Mouse (Mus musculus) spleen, adult 18-20 months (tissue): ENCODE results near the gene Filip1.

ENCODE experiments used
- DNase-seq, 2 experiments: peaks; one replicate each; pipeline ENCODE4 v3.0.0; 2022; ENCODE audit warnings: mixed read lengths in 2 of 2

Filip1 gene

DNA sequence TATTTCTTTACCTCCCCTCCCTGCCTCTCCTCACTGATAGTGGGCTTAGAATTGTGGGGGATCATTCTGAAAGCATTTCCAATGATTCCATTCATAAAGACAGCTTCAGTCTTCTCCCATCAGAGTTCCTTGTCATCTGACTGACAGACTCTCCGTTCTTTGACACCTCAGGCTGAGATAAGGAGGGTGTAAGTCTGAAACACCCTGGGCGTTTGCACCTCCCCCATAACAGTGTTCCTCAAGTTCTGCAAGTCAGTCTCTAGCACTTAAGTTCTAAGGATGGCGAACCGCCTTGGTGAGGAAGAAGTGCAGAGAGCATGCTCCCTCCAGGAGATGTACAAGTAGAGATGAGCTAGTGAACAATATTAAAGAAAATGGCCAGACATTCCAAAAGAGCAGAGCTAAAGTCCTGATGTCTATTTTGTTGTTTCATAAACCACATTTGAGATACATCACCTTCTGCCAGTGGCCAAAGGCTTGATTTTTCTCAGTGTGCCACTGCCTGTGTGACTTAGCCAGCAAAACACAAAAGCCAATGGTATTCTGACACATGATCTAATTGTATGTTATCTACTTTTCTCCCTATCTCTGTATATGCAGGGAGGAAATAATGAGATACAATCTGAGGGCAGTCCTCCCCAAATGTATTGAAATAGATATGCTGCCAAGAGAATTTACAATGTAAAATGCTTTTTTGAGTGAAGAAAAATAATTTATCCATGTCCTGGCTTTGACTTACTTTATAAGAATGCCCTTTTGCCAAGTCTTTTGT, 118.6 kb downstream of the Filip1 start:
- DNase-seq = no peak

DNA sequence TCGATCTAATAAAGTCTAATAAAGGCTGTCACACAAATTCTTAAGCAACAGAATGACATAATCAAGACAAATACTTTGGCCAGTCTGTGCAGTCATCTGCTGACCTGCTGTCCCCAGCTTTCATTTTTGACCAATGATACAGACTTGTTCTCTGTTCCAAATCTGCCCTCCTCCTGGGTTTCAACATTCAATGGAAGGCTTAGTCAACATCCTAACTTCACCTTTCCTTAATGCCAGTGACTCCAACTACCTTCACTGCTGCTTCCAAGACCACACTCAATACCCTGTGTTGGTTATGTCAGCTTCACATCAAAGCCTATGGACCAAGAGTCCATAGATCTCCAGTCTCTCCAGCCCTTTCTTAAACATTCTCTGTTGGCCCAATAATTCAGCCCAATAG, 120.5 kb downstream of the Filip1 start:
- DNase-seq = no peak

DNA sequence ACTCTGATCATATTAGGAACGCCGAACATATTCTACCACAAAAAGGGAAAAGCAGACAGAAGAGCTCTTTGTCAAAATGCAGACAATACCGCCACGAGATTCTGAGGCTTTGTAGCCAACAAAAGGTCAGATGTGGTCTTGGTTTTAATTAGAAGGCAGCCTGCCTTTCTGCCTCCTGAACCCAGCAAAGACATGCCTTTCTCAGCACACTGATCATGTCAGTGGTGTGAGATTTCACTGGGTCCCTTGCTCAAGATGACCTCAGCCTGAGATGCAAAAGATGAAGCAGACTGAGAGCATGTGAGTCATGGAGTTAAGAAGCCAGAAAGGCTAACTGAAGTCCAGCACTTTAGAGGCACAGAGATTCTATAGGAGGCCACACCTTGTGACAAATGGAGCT, 122.2 kb downstream of the Filip1 start:
- DNase-seq = no peak

DNA sequence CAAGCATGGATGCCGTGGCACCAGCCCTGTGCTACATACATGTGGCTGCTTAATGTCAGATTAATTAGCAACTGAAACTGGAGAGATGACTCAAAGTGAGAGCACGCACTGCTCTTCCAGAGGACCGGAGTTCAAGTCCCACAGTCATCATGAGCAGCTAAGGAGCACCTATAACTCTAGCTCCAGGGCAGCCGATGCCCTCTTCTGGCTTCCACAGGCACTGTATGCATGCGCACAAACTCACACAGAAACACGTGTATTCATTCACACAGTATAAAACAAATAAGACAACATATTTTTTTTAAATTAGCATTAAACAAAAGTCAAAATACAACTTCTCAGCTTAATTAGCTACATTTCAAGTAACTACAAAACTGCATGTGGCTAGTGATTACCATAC, 123.5 kb downstream of the Filip1 start:
- no peak for DNase-seq

DNA sequence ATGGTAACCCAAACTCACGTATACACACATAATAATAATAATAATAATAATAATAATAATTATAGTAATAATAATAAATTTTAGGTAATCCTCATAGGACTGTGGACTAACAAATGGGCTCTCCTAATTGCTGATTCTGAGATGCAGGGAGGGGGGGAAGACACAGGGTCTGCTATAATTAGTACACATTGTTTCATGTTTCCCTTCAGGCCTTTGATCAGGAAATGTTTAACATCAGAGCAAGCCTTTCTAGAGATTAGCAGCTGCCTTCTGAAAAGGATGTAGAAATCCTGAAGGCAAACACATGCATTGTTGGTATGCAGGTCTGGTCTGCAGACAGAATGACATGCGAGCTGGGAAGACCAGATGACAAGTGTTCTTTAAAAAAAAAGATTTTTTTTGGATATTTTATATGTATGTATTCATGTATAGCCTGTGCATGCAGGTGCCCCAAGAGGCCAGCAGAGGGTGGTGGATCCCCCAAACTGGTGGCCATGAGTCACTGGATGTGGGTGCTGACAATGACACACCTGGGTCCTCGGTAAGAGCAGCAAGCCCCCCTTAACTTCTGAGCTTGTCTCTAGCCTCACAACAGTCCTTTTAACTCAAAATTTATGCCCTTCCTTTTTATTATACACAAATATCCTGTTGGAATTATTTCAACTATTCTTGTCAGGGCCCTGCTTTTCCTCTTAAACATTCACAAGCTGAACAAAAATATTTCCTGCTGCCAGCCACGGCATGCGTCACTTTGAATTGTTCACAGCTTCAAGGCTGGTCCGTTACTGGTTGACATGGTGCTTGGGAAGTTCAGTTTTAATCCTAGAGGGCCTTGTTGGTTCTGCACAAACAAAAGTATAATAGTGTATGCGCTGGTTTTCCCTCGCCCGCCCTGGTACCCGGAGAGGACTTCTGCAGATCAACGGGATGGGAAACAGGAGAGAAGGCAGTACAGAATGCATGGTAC, 127.1 kb downstream of the Filip1 start:
- DNase-seq = no peak

DNA sequence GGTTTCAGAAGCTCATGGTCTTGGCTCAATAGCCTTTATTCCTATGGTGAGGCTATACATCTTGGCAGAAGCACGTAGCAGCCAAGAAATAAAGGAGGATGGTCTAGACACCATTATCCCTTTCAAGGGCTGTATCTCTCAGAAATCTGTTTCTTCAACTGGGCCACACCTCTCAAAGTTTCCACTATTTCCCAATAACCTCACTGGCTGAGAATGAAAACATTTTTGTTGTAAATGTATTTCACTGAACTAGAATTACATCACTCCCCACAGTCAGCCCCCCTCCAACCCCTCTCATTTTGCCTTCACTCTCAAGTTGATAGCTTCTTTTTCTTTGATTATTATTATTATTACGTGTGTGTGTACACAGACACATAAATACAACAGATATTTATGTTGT, 129.5 kb downstream of the Filip1 start:
- no peak for DNase-seq

DNA sequence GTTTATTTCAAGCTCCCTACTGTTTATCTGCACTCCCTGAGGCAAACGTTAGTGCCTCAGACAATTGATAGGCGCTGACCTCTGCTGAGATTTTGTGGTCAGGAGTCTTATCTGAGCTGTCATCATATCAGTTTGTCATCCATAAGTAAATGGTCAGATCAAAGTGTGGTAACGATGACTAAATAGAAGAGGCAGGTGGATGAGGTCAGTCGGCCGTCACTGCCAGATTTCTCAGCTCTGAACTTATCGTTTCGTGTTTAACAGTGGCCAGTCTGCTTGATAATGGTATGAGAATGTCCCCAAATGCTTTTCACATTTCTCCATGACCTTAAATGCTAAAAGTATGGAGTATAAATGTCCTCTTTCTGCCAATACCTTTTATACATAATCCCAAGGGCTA, 132.6 kb downstream of the Filip1 start:
- no peak for DNase-seq

DNA sequence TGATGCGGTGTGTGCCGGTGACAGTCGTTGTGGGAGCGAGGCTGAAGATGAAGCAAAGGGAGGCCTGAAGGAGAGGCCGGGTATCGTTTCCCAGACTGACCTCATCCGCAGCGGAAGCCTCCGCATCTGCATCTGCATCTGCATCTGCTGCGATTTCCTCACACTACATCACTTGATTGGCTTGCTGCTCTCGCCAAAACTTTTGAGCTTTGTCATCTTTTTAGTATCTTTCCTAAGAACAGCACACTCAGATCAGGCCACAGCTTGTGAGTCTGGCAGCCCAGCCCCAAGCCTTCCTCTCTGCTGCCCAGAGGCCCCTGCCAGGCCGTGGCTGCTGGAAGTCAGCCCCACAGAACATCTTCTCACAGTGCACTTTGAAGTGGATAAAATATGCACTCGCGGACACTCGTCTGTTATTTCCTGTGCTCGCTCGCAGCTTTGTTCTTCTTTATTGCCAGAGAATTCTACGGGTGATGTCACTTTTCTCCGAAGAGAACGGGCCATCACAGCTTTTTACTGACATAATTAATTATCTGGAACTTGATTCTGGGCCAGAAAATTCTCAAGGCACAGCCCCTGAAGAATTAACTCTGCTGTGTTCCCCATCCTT, 137.0 kb downstream of the Filip1 start:
- DNase-seq = no peak

DNA sequence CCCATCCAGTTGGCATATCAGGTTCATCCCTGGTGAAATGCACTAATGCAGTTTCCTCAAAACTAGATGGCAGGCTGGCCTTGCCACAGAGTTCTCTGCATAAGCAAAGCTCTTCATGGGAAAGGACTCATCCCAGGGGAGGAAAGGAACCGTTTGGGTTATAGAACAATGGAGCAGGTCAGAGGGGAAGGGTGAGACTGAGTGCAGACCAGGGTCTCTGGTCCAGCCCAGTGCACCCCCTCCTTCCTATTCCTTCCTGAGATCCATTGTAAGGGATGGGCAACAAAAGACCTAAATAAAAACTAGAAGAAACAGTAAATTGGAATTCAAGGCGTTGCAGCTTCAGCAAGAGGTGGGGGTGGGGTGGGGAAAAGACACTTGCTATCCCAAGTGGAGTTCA, 140.1 kb downstream of the Filip1 start:
- DNase-seq = no peak

DNA sequence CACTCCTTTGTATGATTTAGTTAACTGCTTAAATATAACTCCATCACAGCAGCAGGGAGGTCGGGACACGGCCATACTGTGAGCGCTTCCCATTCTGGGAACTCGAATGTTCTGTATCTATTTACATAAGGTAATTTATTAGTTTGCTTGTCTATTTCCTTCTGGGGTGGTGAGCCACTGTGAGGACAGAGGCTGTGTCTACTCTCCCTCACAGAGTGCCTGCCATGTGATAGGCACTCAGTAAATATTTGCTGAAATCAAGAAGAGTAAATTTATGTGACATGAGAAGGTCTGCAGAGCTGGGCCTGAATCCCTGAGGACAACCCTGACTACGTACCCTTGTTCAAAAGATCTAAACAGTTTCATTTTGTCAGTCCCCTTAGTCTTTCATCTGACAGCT, 143.1 kb downstream of the Filip1 start:
- no peak for DNase-seq

DNA sequence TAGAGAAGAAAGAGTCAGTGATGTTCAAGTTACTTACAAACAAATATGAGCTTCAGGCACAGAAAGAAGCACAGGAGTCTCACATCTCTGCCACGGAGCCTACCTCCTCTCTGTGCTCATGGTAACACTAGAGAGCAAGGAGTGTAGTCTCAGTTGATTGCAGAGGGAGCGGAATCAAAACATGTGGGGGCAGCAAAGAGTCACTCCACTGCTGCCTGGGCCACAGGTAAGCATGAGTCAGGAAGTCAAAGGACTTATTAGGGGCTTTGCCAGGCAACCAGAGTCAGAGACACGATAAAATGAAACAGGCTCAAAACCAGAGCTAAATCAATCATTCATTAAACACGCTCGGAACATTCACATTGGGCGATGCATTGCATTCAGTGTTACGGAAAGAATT, 146.7 kb downstream of the Filip1 start:
- DNase-seq = no peak

DNA sequence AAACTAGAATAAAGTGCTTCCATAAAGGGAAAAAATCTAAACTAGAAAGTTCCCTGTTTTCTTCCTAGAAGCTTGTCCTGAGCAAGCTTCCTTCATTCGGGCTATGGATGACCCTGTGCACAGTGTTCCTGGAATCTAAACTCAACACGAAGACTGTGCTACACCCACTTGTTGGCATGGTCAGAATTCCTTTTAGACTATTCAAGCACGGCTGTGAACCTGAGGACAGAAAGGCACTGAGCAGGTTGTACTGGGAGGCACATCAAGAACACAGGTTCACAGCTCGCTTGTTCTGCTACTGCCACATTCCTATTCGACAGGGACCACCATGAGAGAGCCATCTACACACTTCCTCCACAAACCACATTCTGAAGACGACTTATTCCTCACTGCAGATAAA, 150.1 kb downstream of the Filip1 start:
- DNase-seq = no peak

DNA sequence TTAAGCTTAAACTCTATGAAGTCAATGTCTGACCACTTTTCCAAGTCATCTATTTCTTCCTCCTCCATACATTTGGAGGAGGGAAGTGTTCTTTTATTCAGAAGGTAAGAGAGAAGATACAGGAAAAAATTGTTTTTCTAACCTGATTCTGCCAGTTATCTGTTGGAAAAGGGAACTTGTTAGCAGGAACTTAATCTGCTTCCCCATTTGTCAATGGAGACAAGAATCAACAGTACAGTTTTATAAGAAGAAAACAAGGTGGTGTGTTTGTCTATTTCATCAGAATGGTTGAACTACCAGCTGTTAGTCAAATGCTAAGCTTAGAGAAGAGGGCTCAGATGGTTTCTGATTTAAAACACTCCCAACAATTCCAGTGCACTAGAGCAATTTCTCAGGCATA, 165.6 kb downstream of the Filip1 start:
- no peak for DNase-seq

DNA sequence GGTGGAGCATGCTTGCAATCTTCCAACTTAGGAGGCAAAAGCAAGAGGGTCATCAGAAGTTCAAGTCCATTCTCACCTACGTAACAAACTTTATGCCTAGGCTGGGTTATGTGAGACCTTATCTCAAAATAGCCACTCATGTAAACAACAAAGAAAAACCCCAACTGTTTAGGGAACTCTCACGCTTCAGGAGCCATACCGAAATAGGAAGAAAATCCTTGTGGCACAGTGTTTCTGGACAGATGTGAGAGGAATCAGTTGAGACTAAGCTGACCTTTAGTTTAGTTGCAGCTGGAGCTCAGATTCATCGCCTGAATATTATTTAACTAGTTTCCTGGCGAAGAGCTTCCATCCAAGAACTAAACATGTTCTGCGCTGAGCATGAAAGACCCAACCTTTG, 170.0 kb downstream of the Filip1 start:
- no peak for DNase-seq

DNA sequence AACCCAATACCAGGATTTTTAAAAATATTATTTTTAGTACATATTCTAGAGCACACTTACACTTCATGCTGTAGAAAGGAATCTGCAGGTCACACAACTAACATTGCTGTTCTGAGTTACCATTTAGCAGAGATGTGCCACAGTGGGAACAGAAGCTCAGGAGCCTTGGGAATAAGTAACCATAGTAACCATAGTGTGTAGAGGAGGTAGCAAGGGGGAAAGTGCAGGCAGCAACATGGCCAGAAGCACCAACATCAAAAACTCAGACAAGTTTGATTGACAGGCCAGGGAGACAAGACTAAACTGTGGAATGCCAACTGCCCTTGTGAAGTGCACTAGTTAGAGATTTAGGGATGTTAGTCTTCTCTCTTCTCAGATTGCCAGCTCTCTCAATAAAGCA, 170.6 kb downstream of the Filip1 start:
- DNase-seq = no peak

DNA sequence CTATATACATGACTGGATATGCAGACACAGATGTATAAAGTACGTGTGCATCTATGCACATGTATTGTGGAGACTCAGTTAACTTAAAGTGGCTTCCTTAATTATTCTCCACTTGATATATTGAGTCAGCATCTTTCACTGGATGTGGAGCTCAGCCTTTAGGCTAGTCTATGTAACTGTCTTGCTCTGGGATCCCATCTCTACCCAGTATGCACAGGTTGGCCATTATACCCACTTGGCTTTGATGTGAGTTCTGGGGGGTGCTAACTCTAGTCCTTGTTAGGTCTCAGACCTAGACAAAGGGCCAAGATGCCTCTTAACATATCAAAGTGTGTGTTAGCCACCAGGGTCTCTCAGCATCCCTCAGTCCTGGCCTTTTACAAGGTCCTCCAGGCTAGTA, 181.4 kb downstream of the Filip1 start:
- DNase-seq = no peak

DNA sequence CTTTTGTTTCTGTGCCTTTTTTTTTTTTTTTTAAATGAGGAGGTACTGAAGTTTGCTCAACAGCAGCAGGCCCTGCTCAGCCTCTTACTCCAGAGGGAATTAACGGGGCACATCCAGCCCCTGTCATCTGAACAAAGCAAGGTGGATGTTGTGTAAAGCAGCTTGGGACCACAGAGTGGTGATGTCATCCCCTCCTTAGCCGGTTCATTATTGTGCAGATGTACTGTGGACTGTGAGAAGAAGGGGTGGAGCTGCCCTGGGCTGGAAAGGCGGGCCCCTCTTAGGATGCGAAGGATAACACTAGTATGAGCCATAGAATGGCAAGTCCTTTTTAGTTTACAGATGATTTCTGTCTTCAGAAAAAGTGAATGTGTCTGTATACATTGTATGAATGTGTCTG, 181.8 kb downstream of the Filip1 start:
- no peak for DNase-seq

DNA sequence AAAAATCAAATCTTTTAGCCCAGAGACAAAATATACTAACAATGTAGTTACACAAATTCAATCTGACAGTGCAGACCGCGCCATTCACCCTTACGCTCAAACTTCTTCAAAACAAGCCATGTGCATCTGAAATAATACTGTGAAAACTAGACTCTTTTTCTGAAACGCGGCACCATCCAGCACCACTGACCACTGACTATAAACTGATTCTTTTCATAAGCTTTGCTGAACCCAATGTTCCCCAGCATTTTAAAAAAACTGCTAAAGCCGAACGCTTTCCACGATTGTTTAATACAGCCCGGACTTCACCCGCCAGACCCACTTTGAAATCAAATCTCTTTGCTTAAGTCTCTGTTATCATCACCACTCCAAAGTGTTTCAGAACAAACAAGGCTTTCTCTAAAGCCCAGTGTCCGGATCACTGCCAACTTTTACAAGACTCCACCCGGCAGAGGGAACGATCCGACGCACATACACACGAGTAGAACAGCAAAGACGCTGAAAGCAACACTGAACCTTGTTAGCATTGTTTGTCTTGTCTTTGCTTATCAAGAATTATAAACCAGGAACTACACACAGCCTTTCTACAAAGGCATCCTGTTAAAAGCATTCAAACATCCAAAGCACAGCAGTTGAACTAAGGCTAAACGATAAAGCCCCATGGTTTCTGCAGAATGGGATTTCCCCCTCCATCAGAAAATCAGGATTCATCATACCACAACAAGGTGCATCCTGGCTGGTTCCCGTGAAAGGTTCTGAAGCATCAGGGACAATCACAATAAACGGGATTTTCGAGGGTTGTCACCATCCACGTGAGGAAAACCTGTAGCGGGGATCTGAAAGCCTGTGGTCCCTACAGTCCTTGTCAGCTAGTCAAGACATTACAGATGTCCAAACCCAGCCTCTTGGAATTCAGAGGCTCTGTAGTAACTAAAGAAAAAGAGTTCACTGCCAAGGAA, 182.5 kb downstream of the Filip1 start:
- no peak for DNase-seq

DNA sequence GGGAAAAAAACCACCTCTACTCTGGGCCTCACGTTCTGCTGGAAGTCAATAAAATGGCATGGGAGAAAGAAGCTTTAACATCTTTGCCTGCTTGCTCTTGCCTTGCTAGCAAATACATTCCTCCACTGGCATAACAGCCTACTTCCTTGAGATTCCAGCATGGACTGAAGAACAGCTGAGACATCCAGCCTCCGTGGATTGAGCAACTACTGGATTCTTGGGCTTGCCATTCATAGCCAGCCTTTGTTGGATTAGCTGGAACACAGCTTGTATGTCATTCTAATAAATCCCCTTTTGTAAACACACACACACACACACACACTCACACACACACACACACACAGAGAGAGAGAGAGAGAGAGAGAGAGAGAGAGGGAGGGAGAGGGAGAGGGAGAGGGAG, 185.6 kb downstream of the Filip1 start:
- DNase-seq = no peak

DNA sequence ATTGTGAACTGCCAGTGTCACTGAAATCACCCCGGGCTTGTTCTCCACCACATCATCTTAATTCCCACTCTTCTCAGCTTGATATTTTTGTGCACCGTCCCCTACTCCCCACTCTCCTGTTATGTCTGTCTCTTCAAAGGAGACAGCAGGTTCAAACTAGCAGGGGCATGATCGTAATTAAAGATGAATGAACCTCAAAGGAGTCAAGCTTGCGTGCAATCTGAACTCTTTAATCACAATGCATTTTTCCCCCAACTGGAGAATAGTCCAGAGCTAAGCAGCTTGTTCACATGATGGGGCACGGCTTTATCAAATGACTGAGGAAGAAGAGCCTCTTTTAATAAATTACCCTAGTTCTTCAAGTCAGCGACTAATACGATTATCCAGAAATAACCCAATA, 187.1 kb downstream of the Filip1 start:
- DNase-seq = no peak

DNA sequence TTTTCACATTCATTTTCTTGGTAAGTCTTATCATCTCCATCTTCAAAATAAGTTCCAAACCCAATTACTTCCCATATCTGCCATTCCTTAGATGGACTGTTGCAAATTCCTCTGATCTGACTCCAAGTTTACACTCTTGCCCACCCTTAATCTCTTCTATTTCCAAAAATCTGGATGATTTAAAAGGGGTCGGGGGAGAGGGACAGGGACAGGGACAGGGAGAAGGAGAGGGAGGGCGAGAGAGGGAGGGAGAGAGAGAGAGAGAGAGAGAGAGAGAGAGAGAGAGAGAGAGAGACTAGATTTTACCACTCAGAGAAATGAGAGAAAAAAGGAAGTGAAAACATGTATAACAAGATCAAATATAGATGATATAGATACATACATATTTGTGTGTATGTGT, 188.8 kb downstream of the Filip1 start:
- DNase-seq = no peak

DNA sequence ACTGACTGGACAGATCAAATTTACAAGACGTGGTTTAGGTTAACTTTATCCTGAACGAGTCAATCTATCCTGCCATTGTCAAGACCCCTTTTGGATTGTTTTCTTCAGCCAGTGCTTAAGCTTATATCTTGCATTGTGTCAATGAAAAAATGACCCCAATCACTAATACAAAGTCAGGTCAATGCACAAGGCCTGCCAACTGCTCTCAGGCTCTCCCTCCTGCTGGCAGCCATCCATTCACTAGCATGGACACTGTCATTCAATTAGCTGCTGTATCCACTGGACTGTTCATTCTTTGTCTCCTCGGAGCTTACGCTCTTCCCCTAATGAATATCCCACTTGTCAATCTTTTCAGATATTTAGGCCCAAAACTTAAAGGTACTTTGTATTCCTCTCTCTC, 189.2 kb downstream of the Filip1 start:
- no peak for DNase-seq

DNA sequence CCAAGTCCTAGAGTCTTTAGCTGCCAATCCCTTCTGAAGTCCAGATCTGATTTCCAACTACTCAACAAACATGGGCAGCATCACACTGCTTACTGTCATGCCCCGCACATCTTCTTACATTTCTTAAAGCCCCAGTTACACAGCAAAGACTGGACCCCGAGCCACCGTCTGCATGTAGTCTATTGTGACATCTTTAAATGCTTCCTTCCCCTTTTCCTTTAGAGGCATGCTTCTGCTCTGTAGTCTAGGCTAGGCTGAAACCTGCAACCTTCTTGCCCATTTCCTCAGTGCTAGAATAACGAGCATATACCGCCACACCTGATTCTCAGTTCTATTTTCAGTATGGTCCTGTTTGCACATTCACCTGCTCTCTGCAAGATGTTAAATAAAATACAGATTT, 196.2 kb downstream of the Filip1 start:
- DNase-seq = no peak
